Mouse (Mus musculus) kidney, adult 2 months (tissue): ENCODE results near the gene Casp8ap2.

ENCODE experiments used
- CTCF ChIP-seq: fragments of 200-500 bp; conservative IDR thresholded peaks from 2 replicates; pipeline ENCODE4 v1.5.1; 2011; ENCODE audit warnings: low read depth, mild to moderate bottlenecking, control low read depth, low read length, moderate library complexity, mixed read lengths; ENCODE audit not compliant: insufficient read depth, insufficient read length
- POLR2A ChIP-seq: fragments of 200-500 bp; IDR thresholded peaks from one replicate; pipeline ENCODE4 v1.6.1; 2011; ENCODE audit warnings: low read depth, low read length, control low read depth

DNA sequence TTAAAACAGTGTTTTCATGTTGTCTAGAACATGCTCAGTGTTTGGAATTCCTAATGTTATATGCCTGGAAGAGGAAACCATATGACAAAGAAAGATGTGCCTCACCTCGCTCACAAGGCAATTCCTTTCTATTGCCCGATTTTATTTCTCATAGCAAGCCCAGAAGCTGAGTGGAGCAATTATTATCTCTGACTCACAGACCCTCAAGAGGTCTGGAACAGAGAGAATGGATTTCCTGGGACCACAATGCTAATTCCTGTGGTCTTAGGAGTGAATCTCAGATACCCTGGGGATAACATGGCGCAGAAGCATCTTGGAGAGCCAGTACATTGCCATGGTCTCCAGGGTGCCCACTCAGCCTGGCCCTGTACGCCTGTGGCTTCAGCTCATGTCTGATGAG lies 46.2 kb upstream of the Casp8ap2 start:
- TF ChIP-seq CTCF (no peak), POLR2A (no peak)
